Mouse (Mus musculus) testis, postnatal 14 days (tissue): Measurements from ENCODE around the gene 9230112D13Rik.

Source experiments
- DNase-seq: peaks from one replicate; pipeline ENCODE4 v3.0.0; 2021; ENCODE audit warnings: low spot score

The 9230112D13Rik gene

GRCm38 (mm10) chr14:34497346-34497745 lies 25.3 kb downstream of the 9230112D13Rik start:
- no peak for DNase-seq

- no peak for DNase-seq
Measured at GRCm38 (mm10) chr14:34493682-34494081, 28.9 kb downstream of the 9230112D13Rik start.

- DNase-seq = no peak
Measured at GRCm38 (mm10) chr14:34492688-34493087, 29.9 kb downstream of the 9230112D13Rik start.

- no peak for DNase-seq
Measured at GRCm38 (mm10) chr14:34490965-34491364, 31.6 kb downstream of the 9230112D13Rik start.

GRCm38 (mm10) chr14:34489928-34490327 lies 32.7 kb downstream of the 9230112D13Rik start:
- no peak for DNase-seq

- no peak for DNase-seq
Measured at GRCm38 (mm10) chr14:34486169-34486568, 36.4 kb downstream of the 9230112D13Rik start.

- DNase-seq = no peak
Measured at GRCm38 (mm10) chr14:34483469-34484341, 38.9 kb downstream of the 9230112D13Rik start.

GRCm38 (mm10) chr14:34471591-34471990 lies 51.0 kb downstream of the 9230112D13Rik start:
- DNase-seq = no peak

GRCm38 (mm10) chr14:34466291-34466690 lies 56.3 kb downstream of the 9230112D13Rik start:
- no peak for DNase-seq
